Mouse (Mus musculus): ENCODE data around the gene Tmem178b. TPM values are rescaled to one million over a fixed set of nuclear protein-coding genes. Genes with fewer than 3 reads are reported as not detected.

Gene Tmem178b
- polyA plus RNA-seq, 2 experiments from 2014 or later = 0.13 TPM; not detected in 1

DNA sequence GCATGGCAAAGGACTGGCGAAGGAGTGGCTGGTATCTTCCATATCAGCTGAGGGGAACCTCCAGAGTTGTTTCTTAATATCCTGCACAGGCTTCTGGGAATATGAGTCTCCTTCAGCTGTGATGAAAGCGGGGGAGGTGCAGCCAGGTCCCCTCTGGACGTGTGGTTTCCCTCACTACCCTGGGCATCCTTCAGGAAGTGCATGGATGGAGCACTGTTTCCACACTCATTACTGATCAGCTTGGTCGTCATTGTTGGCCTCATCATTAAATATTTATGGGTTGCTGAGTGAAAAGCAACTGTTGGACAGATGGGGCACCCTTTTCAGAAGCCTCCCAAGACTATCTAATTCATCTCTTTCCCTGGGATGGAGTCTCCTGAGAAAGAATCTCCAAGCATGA lies 146.3 kb downstream of the Tmem178b start:
- ATAC-seq = no peak

DNA sequence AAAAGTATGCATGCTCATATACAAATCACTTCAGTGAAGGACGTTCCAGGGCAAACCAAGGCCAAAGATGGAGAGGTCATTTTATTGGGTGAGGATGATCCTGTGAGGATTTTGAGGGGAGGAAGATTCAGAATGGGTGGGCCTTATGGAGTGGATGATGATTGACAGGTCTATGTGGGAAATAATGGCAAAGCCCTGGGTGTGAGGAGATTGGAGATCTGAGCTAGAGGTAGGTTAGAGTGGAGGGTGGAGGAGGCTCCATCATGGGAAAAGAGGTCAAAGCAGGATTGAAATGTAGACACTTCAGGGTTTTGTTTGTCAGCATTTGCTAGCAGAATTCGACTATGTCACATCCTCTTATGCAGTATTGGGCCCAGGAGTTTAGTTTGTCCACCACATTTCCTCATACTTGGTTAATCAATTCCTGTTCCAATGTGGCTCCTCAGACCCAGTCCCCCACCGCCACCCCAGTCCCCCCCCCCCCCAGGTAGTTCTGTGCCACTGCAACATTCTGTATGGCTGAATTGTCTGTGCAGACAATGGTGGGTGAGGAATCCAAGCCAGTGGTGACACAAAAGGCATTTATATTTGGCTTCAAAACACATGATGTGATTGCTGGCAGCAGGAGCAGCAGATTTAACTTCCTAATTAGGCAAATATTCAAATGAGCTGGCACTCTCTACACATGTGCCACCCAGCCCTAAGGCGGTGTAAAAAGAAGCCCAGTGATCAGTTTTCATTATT lies 150.7 kb downstream of the Tmem178b start:
- ATAC-seq = no peak

DNA sequence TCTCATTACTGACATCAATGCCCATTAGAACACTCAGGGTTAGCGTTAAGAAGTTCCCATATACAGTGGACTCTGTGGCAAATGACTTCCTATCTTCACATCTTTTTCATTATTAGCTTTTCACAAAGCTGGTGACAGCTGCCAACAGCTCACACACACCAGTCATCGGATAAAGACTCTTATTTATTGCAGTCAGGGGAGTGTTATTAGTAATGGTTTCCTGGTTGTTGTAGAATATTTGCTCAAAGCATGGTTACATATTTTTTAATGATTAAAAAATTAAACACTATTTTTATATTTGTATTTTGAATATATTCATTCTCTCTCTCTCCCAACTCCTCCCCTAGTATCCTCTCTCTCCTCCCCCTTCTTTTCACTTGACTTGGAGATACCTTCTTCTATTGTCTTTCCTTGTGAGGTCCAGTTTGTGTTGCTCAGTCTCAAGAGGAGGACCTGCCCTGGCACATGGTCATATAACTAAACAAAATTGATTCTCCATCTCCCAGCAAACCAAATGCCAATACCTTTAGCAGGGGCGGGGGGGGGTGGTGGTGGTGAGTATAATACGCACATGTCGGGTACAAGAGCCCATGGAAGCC lies 151.4 kb downstream of the Tmem178b start:
- no peak for ATAC-seq

DNA sequence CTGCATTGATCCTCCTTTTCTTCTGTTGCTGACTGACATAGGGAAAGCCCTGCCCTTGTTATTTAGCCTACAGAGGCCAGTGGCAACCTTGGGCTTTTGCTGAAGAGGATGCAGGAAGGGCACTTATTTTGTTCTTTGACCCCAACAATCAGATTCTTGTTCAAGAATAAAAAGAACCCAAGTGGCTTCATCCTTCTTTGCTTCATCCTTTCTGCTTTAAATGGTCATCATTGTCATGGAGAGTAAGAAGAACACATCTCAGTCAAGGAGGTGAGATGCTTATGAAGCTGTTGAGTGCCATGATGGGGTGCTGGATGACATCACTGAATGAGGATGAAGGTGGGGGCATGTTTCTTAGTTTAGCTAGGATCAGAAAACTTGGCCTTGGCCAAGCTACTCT lies 159.8 kb downstream of the Tmem178b start:
- ATAC-seq = no peak

DNA sequence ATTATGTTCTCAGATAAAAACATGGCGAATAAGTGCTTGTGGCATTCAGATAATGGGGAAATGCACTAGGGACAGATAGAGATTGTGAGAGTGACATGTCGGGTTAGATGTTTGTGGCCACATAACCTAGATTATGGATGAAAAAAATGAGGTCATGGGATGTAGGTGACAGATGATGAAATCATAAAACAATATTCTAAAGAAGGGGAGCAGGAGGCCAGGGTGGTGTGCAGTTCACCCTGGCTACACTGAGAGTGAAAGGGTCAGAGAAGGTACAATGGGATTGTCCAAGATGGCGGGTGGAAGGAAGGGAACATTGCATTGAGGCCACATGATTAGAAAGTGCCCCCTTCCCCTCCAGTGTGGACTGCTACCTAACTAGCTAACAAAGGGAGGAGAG lies 160.9 kb downstream of the Tmem178b start:
- ATAC-seq = no peak

DNA sequence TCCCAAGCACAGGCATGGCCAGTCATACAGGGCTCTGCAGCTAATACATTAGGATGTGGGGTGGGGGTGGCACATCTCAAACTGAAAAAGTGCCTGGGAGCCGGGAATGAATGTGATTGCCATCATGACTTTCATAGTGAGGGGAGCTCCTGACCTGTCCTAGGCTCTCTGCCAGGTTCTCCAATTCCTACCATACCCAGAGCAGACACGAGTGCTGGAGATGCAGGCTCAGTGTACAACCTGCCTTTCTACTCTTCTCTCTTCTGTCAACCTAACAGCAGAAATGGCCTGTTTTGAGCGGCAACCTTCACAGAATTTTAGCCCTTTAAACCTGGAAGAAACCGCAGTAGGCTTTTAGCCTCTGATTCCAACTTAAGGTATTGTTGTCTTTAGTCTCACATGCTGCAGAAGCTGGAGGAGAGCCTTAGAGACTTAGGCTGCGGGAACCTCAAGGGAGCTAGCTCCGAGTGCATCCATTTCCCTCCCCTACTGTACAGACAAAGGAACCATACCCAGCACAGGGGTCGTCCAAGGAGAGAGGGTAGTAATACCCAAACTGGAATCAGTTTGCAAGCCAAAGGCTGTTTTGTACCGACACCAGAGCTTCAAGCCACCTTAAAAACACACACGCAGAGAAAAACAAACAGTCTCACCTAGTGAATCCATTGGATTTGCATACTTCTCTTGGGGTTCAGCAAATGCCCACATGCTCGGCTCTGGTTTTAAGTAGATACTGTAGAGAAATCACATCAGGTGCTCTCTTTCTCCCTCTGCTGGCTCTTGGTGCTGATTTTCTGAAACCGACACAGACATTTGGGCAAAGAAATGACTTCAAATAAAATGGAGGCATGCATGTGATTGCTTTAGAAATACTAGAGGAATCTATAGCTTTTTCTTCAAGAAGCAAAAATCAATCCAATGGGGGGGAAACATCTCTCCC lies 176.2 kb downstream of the Tmem178b start:
- no peak for ATAC-seq

DNA sequence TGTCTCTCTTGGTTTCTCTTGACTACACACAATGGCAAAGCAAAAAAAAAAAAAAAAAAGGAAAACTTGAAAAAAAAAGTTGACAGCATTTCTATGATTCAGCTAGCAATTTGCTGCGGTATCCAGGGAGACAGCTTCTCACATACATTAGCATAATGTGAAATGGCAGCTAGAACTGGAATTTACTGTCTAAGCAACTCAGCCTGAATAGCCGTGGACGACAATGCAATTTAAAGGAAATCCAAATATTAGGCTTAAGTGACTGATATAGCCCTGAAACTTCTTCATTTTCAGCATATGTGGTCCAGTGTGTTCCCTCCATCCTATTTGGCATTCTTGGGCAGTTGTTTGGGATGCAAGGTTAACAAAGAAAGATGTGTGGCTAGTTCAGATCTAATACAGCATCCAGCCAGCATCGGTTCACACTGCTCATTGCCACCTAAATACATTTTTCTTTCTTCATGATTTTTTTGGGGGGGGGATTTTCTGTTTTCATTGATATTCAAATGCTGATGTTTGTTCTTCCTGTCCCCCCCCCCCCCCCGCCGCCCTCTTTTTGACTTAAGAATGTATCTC lies 176.9 kb downstream of the Tmem178b start:
- ATAC-seq = no peak

DNA sequence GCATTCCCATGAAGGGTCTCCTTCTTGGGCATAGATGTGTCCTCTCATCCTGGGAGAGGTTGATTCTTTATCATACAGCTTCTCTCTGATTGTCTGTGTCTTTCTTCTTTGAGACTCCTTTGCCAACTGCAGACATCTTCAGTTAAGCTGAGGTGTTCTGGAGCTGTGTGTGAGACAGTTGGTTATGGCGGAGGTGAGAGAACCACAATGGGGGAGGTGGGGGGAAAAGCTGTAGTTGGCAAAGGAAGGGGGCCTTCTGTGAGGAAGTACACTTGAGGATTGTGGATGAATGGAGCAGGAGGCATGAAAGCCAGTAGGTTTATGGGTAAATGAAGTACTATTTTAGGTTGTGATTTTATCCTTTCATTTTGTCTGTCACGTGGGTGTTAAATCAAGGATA lies 178.6 kb downstream of the Tmem178b start:
- ATAC-seq = no peak

DNA sequence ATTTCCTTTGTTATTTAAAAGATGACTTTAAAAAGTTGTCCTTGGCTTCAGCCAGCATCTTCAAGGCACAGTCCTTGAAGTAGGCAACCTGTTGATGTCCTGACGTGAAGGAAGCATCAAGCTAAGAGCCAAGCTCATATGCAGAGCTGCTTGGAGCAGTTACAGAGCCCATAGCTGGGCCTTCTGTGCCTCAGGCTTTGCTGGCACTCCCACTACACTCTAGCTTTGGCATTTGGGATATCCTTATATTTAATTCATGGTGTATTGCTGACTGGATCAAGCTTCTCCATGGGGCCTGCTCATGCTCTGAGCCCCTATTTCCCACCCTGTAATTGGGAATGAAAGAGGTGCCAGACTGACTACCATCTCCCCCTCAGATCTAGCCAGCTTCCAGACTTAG lies 179.5 kb downstream of the Tmem178b start:
- ATAC-seq = no peak

DNA sequence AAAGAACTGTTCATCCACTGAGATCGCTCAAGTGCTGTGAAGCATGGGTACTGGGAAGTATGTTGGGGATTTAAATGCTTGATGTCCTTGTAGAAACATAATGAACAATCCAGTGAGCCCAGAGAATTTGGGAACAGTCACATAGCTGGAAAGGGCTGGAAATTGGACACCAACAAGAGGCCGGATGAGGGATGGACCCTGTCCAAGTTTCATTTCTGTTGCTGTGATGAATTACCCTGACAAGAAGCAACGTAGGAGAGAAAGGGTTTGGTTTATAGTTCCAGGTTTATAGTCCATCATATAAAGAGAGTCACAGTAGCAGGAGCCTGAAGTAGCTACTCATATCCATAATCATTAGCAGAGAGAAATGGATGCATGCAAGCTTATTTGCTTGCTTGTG lies 186.4 kb downstream of the Tmem178b start:
- ATAC-seq = no peak

DNA sequence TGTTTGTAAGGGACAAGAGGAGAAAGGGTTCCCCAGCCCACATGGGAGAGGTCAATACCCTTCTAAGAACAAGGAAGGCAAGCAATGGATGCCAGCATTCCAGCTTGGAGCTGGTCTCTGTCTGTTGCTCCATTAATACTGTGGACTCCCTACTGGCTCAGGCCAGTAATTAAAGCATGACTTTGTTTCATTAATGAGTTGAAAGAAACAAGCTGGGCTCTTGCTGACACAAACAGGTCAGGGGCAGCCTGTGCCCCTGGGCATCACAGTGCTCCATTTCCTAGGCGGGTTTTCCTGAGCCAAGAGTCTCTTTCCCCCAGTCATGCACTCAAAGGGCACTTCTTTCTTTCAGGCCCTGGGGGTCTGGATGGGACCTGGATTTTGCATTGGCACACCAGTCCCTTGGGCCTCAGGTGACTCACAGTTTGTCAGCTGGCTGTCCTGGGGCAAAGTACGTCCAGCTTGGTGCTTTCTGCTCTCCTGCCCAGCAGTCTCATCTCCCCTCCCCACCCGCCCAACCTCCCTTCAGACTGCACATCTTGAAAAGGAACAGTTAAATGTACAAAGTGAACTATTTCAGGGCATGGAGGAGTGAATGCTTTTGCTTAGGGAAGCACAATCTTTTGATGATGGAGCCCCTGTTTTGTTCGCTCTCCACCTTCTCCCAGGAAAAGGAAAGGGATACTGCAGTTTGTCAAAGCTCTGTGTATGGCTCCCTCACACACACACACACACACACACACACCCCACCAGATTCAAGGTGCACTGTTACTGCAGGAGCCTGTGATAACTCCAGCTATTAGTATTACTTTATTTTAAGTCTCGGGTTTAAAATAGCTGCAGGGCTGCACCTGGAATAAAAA lies 188.5 kb downstream of the Tmem178b start:
- no peak for ATAC-seq

DNA sequence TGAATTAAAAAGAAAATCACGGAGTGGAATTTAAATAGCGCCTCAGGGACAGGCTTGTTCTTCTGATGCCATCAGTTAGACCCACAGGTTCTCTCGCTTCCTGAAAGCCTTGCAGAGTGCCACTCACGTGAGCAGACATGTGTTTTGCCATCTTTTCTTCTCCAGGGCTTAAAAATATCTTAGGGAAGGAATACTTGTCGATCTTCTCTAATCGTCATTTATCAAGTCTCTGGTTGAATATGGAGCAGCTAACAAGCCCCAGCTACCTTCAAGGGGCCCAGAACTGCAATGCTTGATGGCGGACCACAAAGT lies 189.1 kb downstream of the Tmem178b start:
- no peak for ATAC-seq

DNA sequence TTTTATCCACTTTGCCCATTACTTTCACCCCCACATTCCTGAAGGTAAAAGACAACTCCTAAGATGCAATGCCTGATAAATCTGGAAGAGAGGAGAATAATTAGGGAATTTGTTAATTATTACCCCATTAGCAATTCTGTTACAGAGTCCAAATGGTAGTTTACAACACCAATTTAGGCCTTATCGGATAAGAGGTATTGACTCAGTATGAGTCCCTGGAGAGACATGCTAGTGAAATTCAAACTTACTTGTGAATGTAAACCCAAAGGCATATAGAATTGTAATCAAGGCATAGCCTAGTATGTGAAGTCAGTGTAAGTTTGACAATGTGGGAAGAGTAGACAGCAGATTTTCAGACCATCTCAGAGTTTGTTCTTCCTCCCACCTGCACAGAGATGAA lies 190.4 kb downstream of the Tmem178b start:
- ATAC-seq = no peak

DNA sequence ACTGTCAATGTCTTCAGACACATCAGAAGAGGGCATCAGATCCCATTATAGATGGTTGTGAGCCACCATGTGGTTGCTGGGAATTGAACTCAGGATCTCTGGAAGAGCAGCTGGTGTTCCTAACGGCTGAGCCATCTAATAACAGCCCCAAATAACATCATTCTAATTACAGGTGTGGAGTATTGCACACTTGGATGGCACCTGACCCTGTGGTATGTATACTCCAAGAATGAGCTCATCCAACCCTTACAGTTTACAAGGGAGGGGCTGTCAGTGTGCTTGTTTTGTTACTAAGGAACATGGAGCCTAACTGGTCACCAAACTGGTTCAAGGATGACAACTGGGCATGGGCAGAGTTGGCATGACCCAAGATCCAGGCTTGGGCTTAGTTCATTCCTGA lies 190.8 kb downstream of the Tmem178b start:
- no peak for ATAC-seq

DNA sequence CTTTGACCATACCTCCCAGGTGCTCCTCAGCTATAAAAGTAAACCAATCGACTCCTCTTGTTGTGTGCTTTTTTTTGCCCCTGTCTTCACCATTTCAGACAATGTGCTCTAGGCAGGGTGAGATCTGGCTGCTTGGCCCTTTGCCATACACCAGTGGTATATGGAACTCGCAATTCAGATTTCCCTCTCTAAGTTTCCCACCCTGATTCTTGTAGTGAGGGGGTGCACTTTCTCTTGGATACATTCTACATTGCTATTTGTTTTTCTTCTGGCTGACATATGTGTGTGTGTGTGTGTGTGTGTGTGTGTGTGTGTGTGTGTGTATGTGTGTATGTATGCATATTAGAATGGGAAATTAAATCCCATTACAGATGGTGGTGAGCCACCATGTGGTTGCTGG lies 191.3 kb downstream of the Tmem178b start:
- no peak for ATAC-seq

DNA sequence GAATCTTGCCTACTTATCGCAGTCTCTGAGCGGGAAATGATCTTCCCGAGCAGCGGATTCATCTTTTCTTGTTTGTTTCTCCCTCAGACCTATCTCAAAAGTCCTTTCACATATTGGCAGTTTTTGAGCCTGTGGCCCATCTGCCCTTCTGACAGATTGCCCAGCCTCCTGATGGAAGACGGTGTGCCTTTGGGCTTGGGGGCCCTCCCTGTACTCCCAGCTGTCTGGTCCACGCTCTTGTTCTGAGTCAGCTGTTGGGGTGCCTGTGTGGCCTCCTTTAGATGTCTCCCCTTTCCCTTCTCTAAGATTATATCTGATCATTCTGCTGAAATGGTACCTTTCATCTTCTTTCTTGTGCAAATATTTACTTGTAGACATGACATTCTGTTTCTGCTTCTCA lies 195.4 kb downstream of the Tmem178b start:
- no peak for ATAC-seq

DNA sequence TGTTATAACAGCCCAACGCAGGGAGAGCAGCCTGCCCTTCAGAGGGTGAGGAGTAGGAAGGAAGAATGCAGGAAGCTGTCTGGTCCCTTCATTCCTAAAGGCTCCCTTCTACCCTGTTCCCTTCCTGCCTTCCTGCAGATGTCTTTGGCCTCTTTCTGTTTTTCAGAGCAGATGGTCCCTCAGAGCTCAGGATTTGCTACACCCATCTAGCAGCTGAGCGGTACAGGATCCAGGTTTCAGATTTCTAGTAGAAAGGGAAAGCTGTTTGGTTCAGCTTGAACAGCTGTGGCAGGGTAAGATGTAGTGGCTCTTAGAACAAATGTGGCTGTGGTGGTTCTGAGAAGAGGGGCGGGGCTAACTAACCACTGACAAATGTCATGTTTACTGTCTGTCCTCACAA lies 197.9 kb downstream of the Tmem178b start:
- no peak for ATAC-seq

DNA sequence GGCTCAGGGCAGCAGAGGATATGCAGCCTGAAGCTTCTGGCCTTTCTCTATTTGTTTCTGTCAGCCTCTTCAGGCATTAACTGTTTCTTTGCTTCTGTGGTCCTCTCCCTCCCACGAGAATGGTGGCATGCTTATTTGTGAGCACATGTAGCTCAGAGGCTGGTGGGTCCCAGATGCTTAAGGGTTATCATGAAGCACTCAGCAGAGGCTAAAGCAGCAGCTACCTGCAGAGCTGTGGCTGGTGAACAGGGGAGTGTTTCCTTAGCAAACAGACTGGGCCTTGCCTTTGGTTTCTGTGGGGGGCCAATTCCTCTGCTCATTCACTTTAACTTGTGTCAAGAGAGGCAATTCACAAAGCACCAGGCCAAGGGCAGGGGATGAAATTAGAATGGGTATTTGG lies 203.0 kb downstream of the Tmem178b start:
- no peak for ATAC-seq

DNA sequence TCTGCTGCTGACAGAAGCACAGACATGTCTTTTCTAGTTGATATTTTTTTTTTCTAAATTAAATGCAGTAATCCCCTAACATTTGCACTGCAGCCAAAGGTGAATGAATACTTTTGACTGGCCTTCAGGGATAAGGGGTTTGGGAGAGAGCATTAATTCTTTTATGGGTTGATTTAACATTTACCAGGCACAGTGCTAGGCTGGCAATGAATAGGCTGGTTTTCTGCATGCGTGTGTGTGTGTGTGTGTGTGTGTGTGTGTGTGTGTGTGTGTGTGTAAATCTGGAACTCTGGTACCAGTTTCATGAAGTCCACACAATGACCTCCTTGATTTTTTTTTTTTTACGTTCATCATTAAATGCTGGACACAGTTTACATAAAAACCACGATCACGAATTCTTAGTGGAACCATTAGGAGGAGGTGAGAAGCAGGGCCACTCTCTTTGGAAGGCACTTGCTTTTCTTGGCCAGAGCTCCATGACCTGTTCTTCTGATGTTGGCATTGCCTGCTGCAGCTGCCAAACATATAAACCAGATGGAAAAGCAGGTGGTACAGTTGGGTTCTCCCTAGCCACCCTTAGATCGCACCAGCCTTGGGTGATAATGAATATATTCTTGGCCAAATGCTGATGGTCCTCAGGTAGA lies 203.7 kb downstream of the Tmem178b start:
- ATAC-seq = no peak

DNA sequence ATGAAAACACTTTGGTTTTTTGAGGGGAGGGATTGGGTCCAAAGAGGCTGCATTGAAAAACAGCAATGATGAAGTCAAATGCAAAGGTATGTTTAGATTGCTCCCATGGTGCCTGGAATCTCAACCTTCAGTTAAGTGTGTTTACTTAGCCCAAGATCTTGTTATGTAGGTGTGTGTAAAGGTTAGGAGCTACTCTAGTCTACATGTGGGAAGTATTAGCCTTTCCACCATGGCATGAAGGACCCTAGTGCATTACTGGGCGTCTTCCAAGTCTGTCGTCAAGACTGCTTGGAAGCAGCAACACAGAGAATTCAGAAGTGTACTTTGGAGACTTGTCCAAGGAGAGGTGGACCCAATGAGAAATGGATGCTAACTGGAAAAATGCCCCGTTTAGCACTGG lies 205.3 kb downstream of the Tmem178b start:
- no peak for ATAC-seq

DNA sequence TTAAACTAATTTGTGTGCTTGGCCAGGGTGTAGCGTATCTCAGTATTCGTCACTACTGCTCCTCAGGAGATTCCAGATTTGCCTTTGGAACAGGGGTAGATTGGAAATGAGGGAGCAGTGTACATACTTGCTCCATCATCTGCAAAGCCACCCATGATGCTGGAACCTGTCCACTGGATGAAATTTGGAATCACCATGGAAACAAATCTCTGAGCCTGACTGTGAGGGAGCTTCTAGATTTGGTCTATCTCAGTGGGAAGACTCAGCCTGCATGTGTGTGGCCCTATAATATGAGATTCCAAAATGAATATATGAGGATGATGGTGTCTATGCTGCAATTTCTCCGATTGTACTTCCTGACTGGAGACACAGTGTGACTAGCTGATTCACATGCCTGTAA lies 210.7 kb downstream of the Tmem178b start:
- no peak for ATAC-seq

DNA sequence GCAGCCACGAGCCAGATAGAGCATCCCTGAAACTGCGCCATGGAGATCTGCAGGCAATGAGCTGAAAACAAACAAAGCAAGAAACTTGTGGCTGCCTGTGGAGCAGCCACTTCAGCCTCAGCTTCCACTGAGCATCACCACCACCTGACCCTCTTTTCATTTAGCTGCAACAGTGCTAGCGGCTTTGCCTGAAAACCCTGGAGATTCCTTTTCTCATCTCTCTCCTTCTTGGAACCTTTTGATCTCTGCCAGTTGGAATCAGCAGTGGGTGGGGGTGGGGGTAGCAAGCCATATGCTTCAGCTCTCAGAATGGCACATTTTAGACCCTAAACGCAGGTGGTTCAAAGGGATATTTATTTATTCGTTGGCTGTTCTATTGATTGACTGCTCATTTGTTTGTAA lies 218.2 kb downstream of the Tmem178b start:
- ATAC-seq = no peak

All from CD4-positive, CD25-positive, alpha-beta regulatory T cell, adult 4 months (primary cell).